ENCODE assay signal across 8 mouse cellular contexts in the genomic region with DNA sequence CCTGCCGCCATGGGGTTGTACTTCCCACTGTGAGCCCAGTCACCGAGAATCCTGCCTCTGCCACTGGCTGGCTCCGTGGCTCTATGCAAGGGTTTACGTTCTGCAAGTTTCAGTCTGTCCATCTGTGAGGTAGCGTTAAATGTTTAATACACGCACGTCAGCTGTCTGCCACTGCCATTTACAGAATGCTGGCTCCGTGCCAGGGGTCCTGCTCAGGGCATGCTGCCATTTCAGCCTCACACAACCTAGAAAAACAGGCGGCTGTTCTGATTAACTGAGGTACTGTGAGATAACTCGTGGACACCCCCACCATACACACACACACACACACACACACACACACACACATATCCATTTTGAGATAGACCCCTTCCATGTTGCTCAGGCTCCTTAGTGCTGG. TPM values are rescaled to one million over a fixed set of nuclear protein-coding genes. Genes with fewer than 3 reads are reported as not detected.
DNase-seq lines count a peak whose midpoint lies in the region; ATAC-seq lines count a peak whose summit lies in the region.

No protein-coding gene starts in this region.

- H3K9ac ChIP-seq in hindbrain, embryonic 12.5 days = no peak overlapping the region
- 0 out of 2 replicates have a peak overlapping the region, but pooled peaks have one; percentile 16 for H3K9ac ChIP-seq in neural tube, embryonic 14.5 days (replicated peaks; ENCODE audit: low read depth, low read length)

- no peaks in the 10 kb centered on the region for H3K27me3 ChIP-seq in hindbrain, embryonic 12.5 days
- no peaks in the 10 kb centered on the region for H3K27me3 ChIP-seq in neural tube, embryonic 14.5 days (ENCODE audit: control insufficient read depth, insufficient read depth, low read length)

- DNase-seq in adrenal gland, postnatal 10 days = peak; percentile 72
- no peak for DNase-seq in adrenal gland, postnatal 25 days
- peak; percentile 50 for DNase-seq in right cerebral cortex, postnatal 14 days
- no peak for DNase-seq in right cerebral cortex, adult 2 months (ENCODE audit: low spot score in 2 of 2)
- DNase-seq in layer of hippocampus, postnatal 36 days = no peak
- DNase-seq in Muller cell, postnatal 12 days (ENCODE audit: inconsistent ontology term) = no peak

- no peak overlapping the region for H3K4me2 ChIP-seq in hindbrain, embryonic 12.5 days (replicated peaks)
- no peak overlapping the region for H3K4me2 ChIP-seq in neural tube, embryonic 14.5 days (ENCODE audit: low read depth, low read length)

- H3K4me1 ChIP-seq in hindbrain, embryonic 12.5 days = peaks cover 28% of the 10 kb centered on the region
- H3K4me1 ChIP-seq in neural tube, embryonic 14.5 days (ENCODE audit: control insufficient read depth, insufficient read depth, low read length) = peaks cover 10% of the 10 kb centered on the region; the same call in 1 of the 2 replicates

- no peaks in the 10 kb centered on the region for H3K36me3 ChIP-seq in hindbrain, embryonic 12.5 days
- no peaks in the 10 kb centered on the region for H3K36me3 ChIP-seq in neural tube, embryonic 14.5 days (ENCODE audit: control insufficient read depth, insufficient read depth, low read length)

- 24% methylated on average over 10 of the region's 10 CpGs for WGBS in hindbrain, embryonic 12.5 days
- WGBS in neural tube, embryonic 14.5 days = 25% methylated on average over 10 of the region's 10 CpGs

- no peak overlapping the region for H3K4me3 ChIP-seq in hindbrain, embryonic 12.5 days
- no peak overlapping the region for H3K4me3 ChIP-seq in neural tube, embryonic 14.5 days (ENCODE audit: low read depth, low read length)

- ATAC-seq in hindbrain, embryonic 12.5 days (ENCODE audit: low FRiP score) = 0 out of 2 replicates have a peak, but pooled peaks have one; percentile 11
- ATAC-seq in neural tube, embryonic 14.5 days (ENCODE audit: low read depth) = no peak

- H3K27ac ChIP-seq in hindbrain, embryonic 12.5 days = peak overlapping the region; percentile 41; the same call in 1 of the 2 replicates
- H3K27ac ChIP-seq in neural tube, embryonic 14.5 days (ENCODE audit: low read depth, low read length) = peak overlapping the region; percentile 55; the same call in 1 of the 2 replicates

- no peaks in the 10 kb centered on the region for H3K9me3 ChIP-seq in hindbrain, embryonic 12.5 days (replicated peaks)
- no peaks in the 10 kb centered on the region for H3K9me3 ChIP-seq in neural tube, embryonic 14.5 days (ENCODE audit: control insufficient read depth, low read length)

RNA-seq across cellular contexts. Expression of a gene that starts 8.2 kb away (rescaled TPM):
- 10 to 100 TPM; 50.8 to 74.3 TPM for total RNA-seq in adrenal gland, postnatal 10 days (2021)
- total RNA-seq in adrenal gland, postnatal 25 days (2021) = 91.4 and 96.4 TPM in 2 replicates
- 12.8 and 15.3 TPM in 2 replicates for polyA plus RNA-seq in hindbrain, embryonic 12.5 days (2016; fragmentation: Nextera tagmentation; extraction: Ambion mirVana)
- 12.2 and 13.1 TPM in 2 replicates for polyA plus RNA-seq in neural tube, embryonic 14.5 days (2014; fragmentation: Nextera tagmentation; extraction: Ambion mirVana)
- total RNA-seq in layer of hippocampus, postnatal 36 days (2021) = 100 to 1,000 TPM; 111 to 113 TPM

RNA-seq across cellular contexts. Expression of a gene that starts 29.0 kb away (rescaled TPM):
- total RNA-seq in adrenal gland, postnatal 10 days (2021) = 1 to 10 TPM; 1.3 to 1.6 TPM
- 0.33 TPM in 1 of 2 replicates, not detected in the other for total RNA-seq in adrenal gland, postnatal 25 days (2021)
- polyA plus RNA-seq in hindbrain, embryonic 12.5 days (2016; fragmentation: Nextera tagmentation; extraction: Ambion mirVana) = 0.08 TPM in 1 of 2 replicates, not detected in the other
- polyA plus RNA-seq in neural tube, embryonic 14.5 days (2014; fragmentation: Nextera tagmentation; extraction: Ambion mirVana) = not detected in 2 replicates
- under 1 TPM in 1 of 2 experiments, not detected in 1; 0.66 TPM for total RNA-seq in layer of hippocampus, postnatal 36 days (2021)

Comparison
In these comparisons a context has a peak if more than half of its experiments do, and no peak if none do; other contexts are left out.
1. DNase-seq: peak in adrenal gland, postnatal 10 days (single experiment) and right cerebral cortex, postnatal 14 days (single experiment); none in adrenal gland, postnatal 25 days (single experiment), right cerebral cortex, adult 2 months (0 of 2), layer of hippocampus, postnatal 36 days (0 of 2) and Muller cell, postnatal 12 days (single experiment).